Mouse (Mus musculus) brain, embryonic 14.5 days (tissue): ENCODE data around the gene Rack1.
"Not testable (repeated sequence)": the region's sequence is repeated elsewhere in the genome, so short reads cannot be mapped to it uniquely, and the experiment has no call there.

ENCODE experiments used
- CTCF ChIP-seq: fragments of 200-500 bp; IDR thresholded peaks from 2 replicates; pipeline ENCODE4 v1.5.1; 2012; ENCODE audit warnings: inconsistent platforms, mild to moderate bottlenecking, moderate library complexity, borderline replicate concordance; ENCODE audit not compliant: insufficient read depth, insufficient read length; ENCODE audit errors: extremely low read depth
- POLR2A ChIP-seq: fragments of 200-500 bp; IDR thresholded peaks from 2 replicates; pipeline ENCODE4 v1.6.1; 2012; ENCODE audit warnings: mild to moderate bottlenecking, inconsistent platforms, borderline replicate concordance; ENCODE audit not compliant: poor library complexity, insufficient read depth, insufficient read length, severe bottlenecking; ENCODE audit errors: extremely low read depth

- not testable (repeated sequence) for TF ChIP-seq POLR2A, CTCF
These were observed 21.2 kb downstream of the Rack1 start for GRCm38 (mm10) chr11:48821299-48821698.
